Mouse (Mus musculus): ENCODE data around the gene Slc22a14. TPM values are rescaled to one million over a fixed set of nuclear protein-coding genes. Genes with fewer than 3 reads are reported as not detected.

Gene Slc22a14
- polyA plus RNA-seq, 1 experiment, result not detected

- Histone ChIP-seq H3K27me3 (ENCODE audit: control insufficient read depth, insufficient read depth, low read length) (no peaks in the 10 kb centered on the region), H3K4me1 (ENCODE audit: control insufficient read depth, insufficient read depth, low read length) (no peaks in the 10 kb centered on the region), H3K27ac (ENCODE audit: insufficient read depth, low read length) (no peak overlapping the region), H3K4me3 (replicated peaks; ENCODE audit: insufficient read depth, low read depth, low read length) (peak overlapping the region; percentile 75)
- no peak for TF ChIP-seq CTCF (IDR thresholded peaks at IDR 0.05; ENCODE audit: borderline replicate concordance, insufficient read depth, low read depth, low read length)
- TF ChIP-seq POLR2A (IDR thresholded peaks at IDR 0.05; ENCODE audit: borderline replicate concordance, insufficient read depth, low read length), result no peak
- whole genome bisulfite sequencing, result 1% methylated on average over 59 of the region's 59 CpGs
- DNase-seq, result no peak
Measured at GRCm38 (mm10) chr9:119321392-119322229, 43.7 kb downstream of the Slc22a14 start.

GRCm38 (mm10) chr9:119320946-119321345 is 44.4 kb downstream of the Slc22a14 start:
- no peak overlapping the region for H3K27ac ChIP-seq (ENCODE audit: insufficient read depth, low read length)
- DNase-seq, result no peak
- peak overlapping the region; percentile 75 for H3K4me3 ChIP-seq (replicated peaks; ENCODE audit: insufficient read depth, low read depth, low read length)
- TF ChIP-seq CTCF (IDR thresholded peaks at IDR 0.05; ENCODE audit: borderline replicate concordance, insufficient read depth, low read depth, low read length) (no peak), POLR2A (IDR thresholded peaks at IDR 0.05; ENCODE audit: borderline replicate concordance, insufficient read depth, low read length) (no peak)
- 6% methylated on average over 7 of the region's 7 CpGs for WGBS
- H3K27me3 ChIP-seq (ENCODE audit: control insufficient read depth, insufficient read depth, low read length), result no peaks in the 10 kb centered on the region
- no peaks in the 10 kb centered on the region; the same call in 1 of the 2 replicates for H3K4me1 ChIP-seq (ENCODE audit: control insufficient read depth, insufficient read depth, low read length)

- Histone ChIP-seq H3K4me1 (ENCODE audit: control insufficient read depth, insufficient read depth, low read length) (no peaks in the 10 kb centered on the region; the same call in 1 of the 2 replicates), H3K4me3 (replicated peaks; ENCODE audit: insufficient read depth, low read depth, low read length) (no peak overlapping the region), H3K27me3 (ENCODE audit: control insufficient read depth, insufficient read depth, low read length) (no peaks in the 10 kb centered on the region), H3K27ac (ENCODE audit: insufficient read depth, low read length) (no peak overlapping the region)
- DNase-seq, result no peak
- 81% methylated on average over 7 of the region's 7 CpGs for WGBS
- TF ChIP-seq CTCF (IDR thresholded peaks at IDR 0.05; ENCODE audit: borderline replicate concordance, insufficient read depth, low read depth, low read length) (no peak), POLR2A (IDR thresholded peaks at IDR 0.05; ENCODE audit: borderline replicate concordance, insufficient read depth, low read length) (no peak)
Measured at GRCm38 (mm10) chr9:119320446-119320845, 44.9 kb downstream of the Slc22a14 start.

- no peaks in the 10 kb centered on the region; the same call in 1 of the 2 replicates for H3K4me1 ChIP-seq (ENCODE audit: control insufficient read depth, insufficient read depth, low read length)
- H3K27ac ChIP-seq (ENCODE audit: insufficient read depth, low read length), result no peak overlapping the region
- H3K4me3 ChIP-seq (replicated peaks; ENCODE audit: insufficient read depth, low read depth, low read length), result no peak overlapping the region
- DNase-seq, result no peak
- H3K27me3 ChIP-seq (ENCODE audit: control insufficient read depth, insufficient read depth, low read length), result no peaks in the 10 kb centered on the region
- 88% methylated on average over 1 of the region's 1 CpGs for WGBS
- no peak for TF ChIP-seq POLR2A (IDR thresholded peaks at IDR 0.05; ENCODE audit: borderline replicate concordance, insufficient read depth, low read length)
- no peak for TF ChIP-seq CTCF (IDR thresholded peaks at IDR 0.05; ENCODE audit: borderline replicate concordance, insufficient read depth, low read depth, low read length)
Measured at GRCm38 (mm10) chr9:119318891-119319290, 46.5 kb downstream of the Slc22a14 start.

GRCm38 (mm10) chr9:119313096-119313495 is 52.3 kb downstream of the Slc22a14 start:
- Histone ChIP-seq H3K27me3 (ENCODE audit: control insufficient read depth, insufficient read depth, low read length) (no peaks in the 10 kb centered on the region), H3K4me1 (ENCODE audit: control insufficient read depth, insufficient read depth, low read length) (peaks cover 7% of the 10 kb centered on the region), H3K27ac (ENCODE audit: insufficient read depth, low read length) (no peak overlapping the region), H3K4me3 (replicated peaks; ENCODE audit: insufficient read depth, low read depth, low read length) (no peak overlapping the region)
- TF ChIP-seq CTCF (IDR thresholded peaks at IDR 0.05; ENCODE audit: borderline replicate concordance, insufficient read depth, low read depth, low read length) (no peak), POLR2A (IDR thresholded peaks at IDR 0.05; ENCODE audit: borderline replicate concordance, insufficient read depth, low read length) (no peak)
- peak; percentile 36 to 51 for DNase-seq
- 8% methylated on average over 10 of the region's 10 CpGs for WGBS

GRCm38 (mm10) chr9:119309067-119309466 is 56.3 kb downstream of the Slc22a14 start:
- TF ChIP-seq CTCF (IDR thresholded peaks at IDR 0.05; ENCODE audit: borderline replicate concordance, insufficient read depth, low read depth, low read length) (no peak), POLR2A (IDR thresholded peaks at IDR 0.05; ENCODE audit: borderline replicate concordance, insufficient read depth, low read length) (no peak)
- no peak for DNase-seq
- 84% methylated on average over 1 of the region's 1 CpGs for WGBS
- H3K27ac ChIP-seq (ENCODE audit: insufficient read depth, low read length), result no peak overlapping the region
- H3K4me3 ChIP-seq (replicated peaks; ENCODE audit: insufficient read depth, low read depth, low read length), result no peak overlapping the region
- peaks cover 7% of the 10 kb centered on the region for H3K4me1 ChIP-seq (ENCODE audit: control insufficient read depth, insufficient read depth, low read length)
- no peaks in the 10 kb centered on the region for H3K27me3 ChIP-seq (ENCODE audit: control insufficient read depth, insufficient read depth, low read length)

- TF ChIP-seq POLR2A (IDR thresholded peaks at IDR 0.05; ENCODE audit: borderline replicate concordance, insufficient read depth, low read length) (no peak), CTCF (IDR thresholded peaks at IDR 0.05; ENCODE audit: borderline replicate concordance, insufficient read depth, low read depth, low read length) (no peak)
- WGBS, result 91% methylated on average over 7 of the region's 7 CpGs
- Histone ChIP-seq H3K4me1 (ENCODE audit: control insufficient read depth, insufficient read depth, low read length) (no peaks in the 10 kb centered on the region), H3K4me3 (replicated peaks; ENCODE audit: insufficient read depth, low read depth, low read length) (no peak overlapping the region), H3K27me3 (ENCODE audit: control insufficient read depth, insufficient read depth, low read length) (no peaks in the 10 kb centered on the region), H3K27ac (ENCODE audit: insufficient read depth, low read length) (no peak overlapping the region)
- no peak for DNase-seq
Measured at GRCm38 (mm10) chr9:119305863-119306262, 59.5 kb downstream of the Slc22a14 start.

- no peak for DNase-seq
- 95% methylated on average over 3 of the region's 3 CpGs for WGBS
- no peak for TF ChIP-seq CTCF (IDR thresholded peaks at IDR 0.05; ENCODE audit: borderline replicate concordance, insufficient read depth, low read depth, low read length)
- no peak for TF ChIP-seq POLR2A (IDR thresholded peaks at IDR 0.05; ENCODE audit: borderline replicate concordance, insufficient read depth, low read length)
- H3K27me3 ChIP-seq (ENCODE audit: control insufficient read depth, insufficient read depth, low read length), result no peaks in the 10 kb centered on the region
- H3K4me1 ChIP-seq (ENCODE audit: control insufficient read depth, insufficient read depth, low read length), result no peaks in the 10 kb centered on the region
- no peak overlapping the region for H3K27ac ChIP-seq (ENCODE audit: insufficient read depth, low read length)
- H3K4me3 ChIP-seq (replicated peaks; ENCODE audit: insufficient read depth, low read depth, low read length), result no peak overlapping the region
Measured at GRCm38 (mm10) chr9:119298563-119298962, 66.8 kb downstream of the Slc22a14 start.

Data from cerebellum, adult 2 months (tissue).